Mouse (Mus musculus) MEL (cell line): ENCODE data around the gene 1600002K03Rik. TPM values are rescaled to one million over a fixed set of nuclear protein-coding genes. Genes with fewer than 3 reads are reported as not detected.

ENCODE experiments used
- DNase-seq: peaks from one replicate; pipeline ENCODE4 v3.0.0; 2011; ENCODE audit warnings: low read depth, low spot score
- H3K27ac ChIP-seq: 2 replicates; pipeline ENCODE4 v1.5.1; 2012; ENCODE audit warnings: low read depth, mild to moderate bottlenecking, control low read depth, low read length, moderate library complexity; ENCODE audit not compliant: control insufficient read depth
- H3K27me3 ChIP-seq, 2 experiments: fragments of 150-350 bp in 1 of 2; sonication (generic) in 1 of 2; 2 replicates each; pipeline ENCODE4 v1.6.1; 2012; ENCODE audit warnings: low read length in 2 of 2, mild to moderate bottlenecking in 2 of 2, improper control_type of control experiment in 1 of 2, moderate library complexity in 1 of 2; ENCODE audit not compliant: insufficient read depth in 2 of 2, control insufficient read depth in 1 of 2
- H3K36me3 ChIP-seq, 2 experiments: 2 replicates each; pipeline ENCODE4 v1.6.1; 2012 to 2014; ENCODE audit warnings: low read length in 2 of 2, improper control_type of control experiment in 1 of 2, inconsistent platforms in 1 of 2, mild to moderate bottlenecking in 1 of 2; ENCODE audit not compliant: insufficient read depth in 2 of 2, control insufficient read depth in 1 of 2
- H3K4me1 ChIP-seq, 2 experiments: fragments of 150-350 bp in 1 of 2; sonication (generic) in 1 of 2; 2 replicates each; pipeline ENCODE4 v1.6.1; 2012; ENCODE audit warnings: low read length in 2 of 2, improper control_type of control experiment in 1 of 2, mild to moderate bottlenecking in 1 of 2; ENCODE audit not compliant: insufficient read depth in 2 of 2, control insufficient read depth in 1 of 2
- H3K4me3 ChIP-seq, 2 experiments: fragments of 150-350 bp in 1 of 2; sonication (generic) in 1 of 2; 2 replicates each; pipeline ENCODE4 v1.5.1; 2012; ENCODE audit warnings: low read depth in 2 of 2, low read length in 2 of 2, mild to moderate bottlenecking in 2 of 2, moderate library complexity in 2 of 2, control low read depth in 1 of 2, improper control_type of control experiment in 1 of 2; ENCODE audit not compliant: control insufficient read depth in 1 of 2, insufficient read depth in 1 of 2
- H3K79me2 ChIP-seq: 2 replicates; pipeline ENCODE4 v1.6.1; 2012; ENCODE audit warnings: mild to moderate bottlenecking, low read length, moderate library complexity; ENCODE audit not compliant: control insufficient read depth, poor library complexity, insufficient read depth
- H3K9ac ChIP-seq: 2 replicates; pipeline ENCODE4 v1.6.1; 2012; ENCODE audit warnings: low read depth, mild to moderate bottlenecking, control low read depth, low read length, moderate library complexity; ENCODE audit not compliant: control insufficient read depth, poor library complexity, severe bottlenecking
- H3K9me3 ChIP-seq: fragments of 150-350 bp; sonication (generic); replicated peaks from 2 replicates; pipeline ENCODE4 v1.6.1; 2012; ENCODE audit warnings: mild to moderate bottlenecking, low read length, improper control_type of control experiment, moderate library complexity; ENCODE audit not compliant: insufficient read depth
- CTCF ChIP-seq, 3 experiments: IDR thresholded peaks in 2 of 3; conservative IDR thresholded peaks in 1 of 3; 2 replicates each; pipeline ENCODE4 v1.5.1; 2011 to 2012; ENCODE audit warnings: low read length in 3 of 3, low read depth in 2 of 3, mild to moderate bottlenecking in 2 of 3, improper control_type of control experiment in 1 of 3, inconsistent platforms in 1 of 3, mixed read lengths in 1 of 3, moderate library complexity in 1 of 3; ENCODE audit not compliant: control insufficient read depth in 1 of 3, insufficient read depth in 1 of 3, poor library complexity in 1 of 3, severe bottlenecking in 1 of 3
- E2F4 ChIP-seq: IDR thresholded peaks from 2 replicates; pipeline ENCODE4 v1.6.1; 2011; ENCODE audit warnings: low read depth, low read length, improper control_type of control experiment, borderline replicate concordance
- ELF1 ChIP-seq: IDR thresholded peaks from 2 replicates; pipeline ENCODE4 v1.6.1; 2014; ENCODE audit warnings: low read depth, mild to moderate bottlenecking, inconsistent platforms, low read length, improper control_type of control experiment, moderate library complexity
- GABPA ChIP-seq: IDR thresholded peaks from 2 replicates; pipeline ENCODE4 v1.6.1; 2012; ENCODE audit warnings: low read depth, mild to moderate bottlenecking, inconsistent platforms, low read length, improper control_type of control experiment, moderate library complexity
- MAFK ChIP-seq: IDR thresholded peaks from 2 replicates; pipeline ENCODE4 v1.6.1; 2011; ENCODE audit warnings: low read depth, mild to moderate bottlenecking, low read length, improper control_type of control experiment, borderline replicate concordance
- MAZ ChIP-seq: IDR thresholded peaks from 2 replicates; pipeline ENCODE4 v1.6.1; 2012; ENCODE audit warnings: low read depth, mild to moderate bottlenecking, inconsistent platforms, low read length, improper control_type of control experiment
- MXI1 ChIP-seq: IDR thresholded peaks from 2 replicates; pipeline ENCODE4 v1.6.1; 2011; ENCODE audit warnings: mild to moderate bottlenecking, low read depth, low read length, improper control_type of control experiment
- MYB ChIP-seq: IDR thresholded peaks from 2 replicates; pipeline ENCODE4 v1.6.1; 2011; ENCODE audit warnings: mild to moderate bottlenecking, low read depth, low read length, improper control_type of control experiment
- NELFE ChIP-seq: IDR thresholded peaks from 2 replicates; pipeline ENCODE4 v1.6.1; 2011; ENCODE audit warnings: low read depth, low read length, improper control_type of control experiment
- POLR2AphosphoS2 ChIP-seq: IDR thresholded peaks from 2 replicates; pipeline ENCODE4 v1.6.1; 2011; ENCODE audit warnings: low read length, improper control_type of control experiment
- RAD21 ChIP-seq: IDR thresholded peaks from 2 replicates; pipeline ENCODE4 v1.6.1; 2011; ENCODE audit warnings: mild to moderate bottlenecking, low read depth, low read length, improper control_type of control experiment
- SMC3 ChIP-seq: IDR thresholded peaks from 2 replicates; pipeline ENCODE4 v1.6.1; 2011; ENCODE audit warnings: low read depth, low read length, improper control_type of control experiment
- TAL1 ChIP-seq: IDR thresholded peaks from 2 replicates; pipeline ENCODE4 v1.6.1; 2012; ENCODE audit warnings: mild to moderate bottlenecking, inconsistent platforms, low read length, moderate library complexity, mixed read lengths
- TBP ChIP-seq: IDR thresholded peaks from 2 replicates; pipeline ENCODE4 v1.8.0; 2011; ENCODE audit warnings: low read depth, low read length, improper control_type of control experiment
- TCF12 ChIP-seq: IDR thresholded peaks from 2 replicates; pipeline ENCODE4 v1.6.1; 2014; ENCODE audit warnings: low read depth, mild to moderate bottlenecking, inconsistent platforms, low read length, improper control_type of control experiment, moderate library complexity
- ZC3H11A ChIP-seq: IDR thresholded peaks from 2 replicates; pipeline ENCODE4 v1.6.1; 2012; ENCODE audit warnings: low read depth, mild to moderate bottlenecking, inconsistent platforms, low read length, improper control_type of control experiment
- ZKSCAN1 ChIP-seq: IDR thresholded peaks from 2 replicates; pipeline ENCODE4 v1.6.1; 2012; ENCODE audit warnings: low read depth, mild to moderate bottlenecking, inconsistent platforms, low read length, improper control_type of control experiment, moderate library complexity
- ZNF384 ChIP-seq: IDR thresholded peaks from 2 replicates; pipeline ENCODE4 v1.6.1; 2012; ENCODE audit warnings: low read depth, mild to moderate bottlenecking, inconsistent platforms, low read length, improper control_type of control experiment
- polyA plus RNA-seq, 2 experiments: library from polyadenylated mRNA; stranded (reverse) in 1 of 2; unstranded in 1 of 2; fragments of >175 nt in 1 of 2; fragments of >200 nt in 1 of 2; gene quantifications; 2 replicates each; pipeline versions ENCODE4 v1.2.1 to v1.2.4; 2012; ENCODE audit warnings: low replicate concordance in 2 of 2, low read depth in 1 of 2; ENCODE audit not compliant: insufficient read length in 2 of 2, insufficient read depth in 1 of 2, missing spikeins in 1 of 2
- total RNA-seq: library from RNA; depleted of rRNA; stranded (reverse); fragments of 300-350 nt; gene quantifications from 2 replicates; pipeline ENCODE4 v1.2.3, GENCODE M21; 2012

Gene 1600002K03Rik
- total and polyA plus RNA-seq, 3 experiments = 11.4 to 16.9 TPM; not detected in 1

DNA sequence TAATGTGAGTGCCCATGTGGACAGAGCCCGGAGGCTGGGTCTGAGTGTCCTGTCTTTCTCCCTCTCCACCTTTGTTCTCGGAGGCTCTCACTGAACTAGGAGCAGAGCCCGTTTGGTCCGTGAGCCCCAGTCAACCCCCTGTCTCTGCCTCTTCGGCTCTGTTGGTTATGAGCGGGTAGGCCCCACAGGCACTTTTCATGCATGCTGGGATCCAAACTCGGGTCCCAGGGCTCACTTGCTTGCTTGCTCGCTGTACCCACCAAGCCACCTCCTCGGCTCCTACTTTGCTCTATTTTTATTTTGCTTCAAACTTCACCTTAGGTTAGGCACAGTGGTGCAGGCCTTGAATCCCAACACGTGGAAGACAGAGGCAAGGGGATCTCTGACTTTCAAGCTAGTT lies 15.0 kb downstream of the 1600002K03Rik start:
- no peaks in the 10 kb centered on the region for H3K4me1 ChIP-seq
- H3K4me3 ChIP-seq = no peak overlapping the region
- H3K36me3 ChIP-seq = no peaks in the 10 kb centered on the region
- H3K9ac ChIP-seq = no peak overlapping the region
- no peaks in the 10 kb centered on the region for H3K79me2 ChIP-seq
- DNase-seq = no peak
- H3K27ac ChIP-seq = no peak overlapping the region
- no peaks in the 10 kb centered on the region for H3K27me3 ChIP-seq
- no peak for TF ChIP-seq NELFE
- no peak for TF ChIP-seq ZNF384
- no peak for TF ChIP-seq ZC3H11A
- no peak for TF ChIP-seq MYB
- TF ChIP-seq TAL1 = no peak
- no peak for TF ChIP-seq MXI1
- H3K9me3 ChIP-seq = no peaks in the 10 kb centered on the region

- DNase-seq = no peak
- H3K4me1 ChIP-seq = no peaks in the 10 kb centered on the region
- H3K9ac ChIP-seq = no peak overlapping the region
- no peaks in the 10 kb centered on the region for H3K9me3 ChIP-seq
- TF ChIP-seq MXI1 (no peak), TBP (no peak), RAD21 (no peak), TCF12 (no peak), CTCF (IDR thresholded peaks at IDR 0.05 in 2 of 3, conservative IDR thresholded peaks at IDR 0.05 in 1 of 3; ENCODE audit: control insufficient read depth in 1 of 3, insufficient read depth in 1 of 3, low read depth in 2 of 3, low read length in 3 of 3, poor library complexity in 1 of 3, severe bottlenecking in 1 of 3) (no peak), SMC3 (no peak), ZKSCAN1 (no peak), MAZ (no peak), TAL1 (no peak), MAFK (no peak), POLR2AphosphoS2 (no peak), GABPA (no peak), E2F4 (no peak), ELF1 (no peak)
- TF ChIP-seq, all 39 proteins: peak for 0
- no peaks in the 10 kb centered on the region for H3K27me3 ChIP-seq
- H3K79me2 ChIP-seq = no peaks in the 10 kb centered on the region
- no peaks in the 10 kb centered on the region for H3K36me3 ChIP-seq
- no peak overlapping the region for H3K4me3 ChIP-seq
- no peak overlapping the region for H3K27ac ChIP-seq
Measured at GRCm38 (mm10) chr10:80188453-80189024, 15.8 kb downstream of the 1600002K03Rik start.
